Mouse (Mus musculus) liver, adult 2 months (tissue): ENCODE data around the gene Mzf1.

Experiments used
- CTCF ChIP-seq: fragments of 200-500 bp; IDR thresholded peaks from 2 replicates; pipeline ENCODE4 v1.5.1; 2011; ENCODE audit warnings: low read depth, low read length, control low read depth
- POLR2A ChIP-seq: fragments of 200-500 bp; IDR thresholded peaks from 2 replicates; pipeline ENCODE4 v1.6.1; 2011; ENCODE audit warnings: low read length, control low read depth; ENCODE audit not compliant: insufficient read depth; ENCODE audit errors: extremely low read depth

DNA sequence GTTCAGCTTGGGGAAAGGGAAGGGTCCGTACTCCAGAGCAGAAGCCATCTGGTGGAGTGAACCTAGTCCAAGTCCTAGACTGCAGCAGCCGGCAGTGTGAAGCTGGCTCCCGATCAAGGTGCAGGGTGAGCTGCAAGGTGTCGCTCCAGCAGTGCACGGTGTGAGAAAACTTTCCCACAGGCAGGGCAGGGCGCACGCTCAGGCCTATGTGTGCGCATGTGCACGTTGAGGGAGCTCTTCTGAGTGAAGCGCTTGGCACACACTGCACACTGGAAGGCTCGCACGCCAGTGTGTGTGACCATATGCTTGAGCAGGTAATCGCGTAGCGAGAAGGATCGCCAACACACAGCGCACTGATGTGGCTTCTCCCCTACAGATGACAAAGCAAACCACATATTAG, 48.6 kb downstream of the Mzf1 start:
- TF ChIP-seq POLR2A, result no peak
- no peak for TF ChIP-seq CTCF
